Mouse (Mus musculus): ENCODE data around the gene Bms1.

Bms1 gene

GRCm38 (mm10) chr6:118419050-118419920, at the start of gene Bms1:
Bms1 (minus strand) TSS chr6:118419474.
- in situ Hi-C loops (cut with MboI, MseI): no loop called here

GRCm38 (mm10) chr6:118462069-118462705, 42.9 kb upstream of the Bms1 start:
- in situ Hi-C loops (cut with MboI, MseI): no loop called here

DNA sequence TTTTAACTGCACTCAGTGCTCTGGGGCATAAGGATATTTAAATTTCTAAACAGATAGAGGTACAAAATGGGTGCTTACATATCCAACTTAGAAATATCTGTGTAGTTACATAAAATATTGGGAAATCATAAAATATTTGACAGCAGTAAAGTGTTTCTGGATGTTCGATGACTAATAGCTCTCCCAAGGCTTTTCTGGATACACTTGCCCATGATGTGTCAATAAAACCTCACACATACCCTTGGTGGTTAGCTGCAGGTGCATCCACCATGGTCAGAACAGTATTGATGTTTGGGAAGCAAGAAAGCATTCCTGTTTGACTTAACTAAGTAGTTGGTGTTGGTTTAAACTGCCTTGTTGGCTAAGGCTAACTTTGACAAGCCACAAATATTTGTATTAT, 38.5 kb upstream of the Bms1 start:
- in situ Hi-C loops (cut with MboI, MseI): no loop called here

DNA sequence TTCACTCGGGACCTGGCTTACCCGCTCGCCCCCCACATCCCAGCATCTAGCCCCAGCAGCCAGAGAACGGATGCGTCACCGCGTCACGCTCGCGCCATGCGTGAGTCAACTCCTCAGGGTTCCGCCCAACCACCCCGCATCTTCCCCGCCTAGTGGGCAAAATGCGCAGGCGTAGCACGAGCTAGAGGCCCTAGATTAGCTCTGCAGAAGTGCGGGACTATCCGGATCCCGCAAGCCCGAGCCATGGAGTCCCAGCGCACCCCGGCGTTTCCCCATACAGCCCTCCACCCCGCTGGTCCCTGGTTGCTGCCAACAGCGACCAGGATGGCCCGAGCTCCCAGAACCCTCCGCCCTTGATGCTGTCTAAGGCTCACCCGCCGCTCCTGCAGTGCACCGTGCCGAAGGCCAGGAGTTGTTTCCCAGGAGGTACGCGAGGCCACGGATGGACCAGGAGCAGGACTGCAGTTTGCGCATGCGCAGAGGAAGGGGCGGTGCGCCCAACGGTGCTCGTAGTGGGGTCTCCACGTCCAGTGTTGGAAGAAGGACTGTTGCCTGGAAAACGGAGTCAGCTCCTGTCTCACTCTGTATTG, 35.9 kb upstream of the Bms1 start, which contains the start of gene Zfp248:
TSS of gene Zfp248 (minus strand) at position 487 of the 590 bp plus-strand sequence.
- in situ Hi-C loops (cut with MboI, MseI): no loop called here

DNA sequence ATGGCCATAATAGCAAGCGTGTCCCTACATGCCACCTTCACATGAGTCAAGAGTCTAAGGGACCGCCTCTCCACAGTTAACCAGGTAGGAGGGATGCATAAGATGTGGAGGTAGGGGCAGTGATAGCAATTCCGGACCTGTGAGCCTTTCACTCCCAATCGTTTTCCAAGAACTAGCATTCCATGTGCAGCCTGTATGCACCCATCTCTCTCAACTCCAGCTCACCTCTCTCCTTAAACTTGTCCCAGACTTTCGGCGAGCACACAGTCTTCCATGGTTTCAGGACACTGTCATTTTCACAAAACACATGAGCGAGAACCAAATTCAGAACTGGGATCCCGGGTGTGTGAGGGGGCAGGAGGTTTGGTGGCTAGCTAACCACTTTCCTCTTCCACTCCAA, 35.2 kb upstream of the Bms1 start:
- in situ Hi-C loops (cut with MboI, MseI): no loop called here

GRCm38 (mm10) chr6:118431502-118431901, 12.2 kb upstream of the Bms1 start:
- in situ Hi-C loops (cut with MboI, MseI): no loop called here

DNA sequence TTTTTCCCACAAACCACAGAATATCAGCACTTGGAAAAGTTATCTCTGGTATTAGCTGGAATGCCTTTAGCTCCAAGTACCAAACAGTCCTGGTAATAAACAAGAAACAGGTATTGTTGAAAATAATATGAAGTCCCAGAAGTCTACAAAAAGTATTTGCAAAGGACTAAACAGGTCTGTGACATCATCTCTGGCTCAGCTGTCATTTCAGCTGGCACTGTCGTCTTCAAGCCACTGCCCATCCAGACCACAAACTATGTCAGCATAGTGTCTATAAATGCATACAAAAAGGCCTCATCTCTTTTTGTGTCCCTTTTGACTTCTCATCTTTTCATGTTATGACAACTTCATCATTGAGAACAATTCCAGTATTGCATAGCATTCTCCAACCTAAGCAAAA, 7.4 kb upstream of the Bms1 start:
- in situ Hi-C loops (cut with MboI, MseI): no loop called here

DNA sequence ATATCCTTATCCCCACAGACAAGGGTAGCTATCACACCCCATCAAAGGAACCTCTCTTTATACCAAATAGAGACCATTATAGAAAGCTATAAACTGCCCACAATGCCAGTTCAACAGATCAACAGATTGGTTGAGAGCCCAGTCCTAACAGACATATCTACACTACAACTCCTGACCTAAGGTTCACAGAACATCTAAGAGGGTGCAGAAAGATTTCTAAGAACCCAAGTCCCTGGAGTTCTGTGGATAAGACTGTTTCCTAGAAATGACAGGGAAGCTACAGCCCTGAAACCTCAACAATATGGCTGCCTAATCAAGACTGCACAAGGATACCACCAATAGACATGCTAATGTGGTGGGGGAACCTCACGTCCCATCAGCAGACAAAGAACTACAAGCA, 8.8 kb downstream of the Bms1 start:
- in situ Hi-C loops (cut with MboI, MseI): no loop called here

DNA sequence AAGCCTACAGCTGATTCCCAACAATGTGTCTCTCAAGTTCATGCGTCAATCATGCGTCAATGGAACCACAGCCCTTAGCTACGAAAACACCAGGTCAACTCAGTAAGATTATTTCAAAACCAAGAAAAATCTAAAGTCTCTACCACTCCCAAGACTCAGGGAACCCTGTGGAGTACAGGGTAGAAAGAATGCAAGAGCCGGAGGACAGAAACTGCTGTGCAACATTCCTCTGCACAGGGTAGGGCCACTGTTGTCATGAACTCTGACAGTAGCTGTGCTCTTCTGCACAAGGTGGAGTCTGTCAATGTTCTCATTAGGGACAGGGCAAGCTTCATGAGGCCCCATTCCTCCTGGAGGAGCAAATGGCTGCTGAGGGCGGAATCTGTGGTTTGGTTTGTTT, 10.8 kb downstream of the Bms1 start:
- in situ Hi-C loops (cut with MboI, MseI): no loop called here

DNA sequence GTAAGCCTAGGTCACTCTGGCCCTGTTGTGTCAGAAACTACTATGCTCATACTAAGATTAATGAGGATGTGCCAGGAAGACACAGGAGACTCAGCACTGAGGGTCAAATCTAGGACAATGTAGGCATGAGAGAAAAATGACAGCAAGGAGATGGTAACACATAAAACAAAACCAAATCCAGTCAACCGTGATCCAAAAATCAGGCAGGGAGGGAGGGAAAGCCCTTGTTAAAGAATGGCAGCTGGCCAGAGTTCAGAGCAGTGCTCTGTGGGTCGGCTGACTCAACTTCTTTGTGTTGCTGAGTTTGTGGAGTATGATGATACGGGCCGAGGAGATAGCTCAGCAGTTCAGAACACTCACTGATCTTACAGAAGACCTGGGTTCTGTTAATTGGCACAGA, 12.9 kb downstream of the Bms1 start:
- in situ Hi-C loops (cut with MboI, MseI): no loop called here

- in situ Hi-C loops (cut with MboI, MseI): no loop called here
Measured at GRCm38 (mm10) chr6:118390746-118391145, 28.5 kb downstream of the Bms1 start.

- in situ Hi-C loops (cut with MboI, MseI): no loop called here
Measured at GRCm38 (mm10) chr6:118385962-118386361, 33.3 kb downstream of the Bms1 start.

DNA sequence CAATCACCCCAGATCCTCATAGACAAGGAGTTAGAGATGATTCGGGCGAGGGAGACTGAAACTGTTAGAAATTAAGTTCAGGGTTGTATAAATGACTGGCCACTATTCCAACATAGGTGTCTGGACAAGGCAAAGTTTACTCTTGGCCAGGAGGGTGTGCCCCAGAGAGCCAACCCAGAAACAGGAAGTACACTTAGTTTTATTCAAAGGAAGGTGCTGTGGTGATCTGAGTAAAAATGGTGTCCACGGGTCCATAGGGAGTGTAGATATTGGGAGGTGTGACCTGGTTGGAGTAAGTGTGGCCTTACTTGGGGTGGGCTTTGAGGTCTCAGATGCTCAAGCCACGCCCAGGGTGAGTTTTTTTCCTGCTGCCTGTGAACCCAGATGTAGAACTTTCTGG, 38.0 kb downstream of the Bms1 start:
- in situ Hi-C loops (cut with MboI, MseI): loop anchor here (5.0 kb wide), 1 partner anchor 204 kb away; no protein-coding TSS in a partner anchor

DNA sequence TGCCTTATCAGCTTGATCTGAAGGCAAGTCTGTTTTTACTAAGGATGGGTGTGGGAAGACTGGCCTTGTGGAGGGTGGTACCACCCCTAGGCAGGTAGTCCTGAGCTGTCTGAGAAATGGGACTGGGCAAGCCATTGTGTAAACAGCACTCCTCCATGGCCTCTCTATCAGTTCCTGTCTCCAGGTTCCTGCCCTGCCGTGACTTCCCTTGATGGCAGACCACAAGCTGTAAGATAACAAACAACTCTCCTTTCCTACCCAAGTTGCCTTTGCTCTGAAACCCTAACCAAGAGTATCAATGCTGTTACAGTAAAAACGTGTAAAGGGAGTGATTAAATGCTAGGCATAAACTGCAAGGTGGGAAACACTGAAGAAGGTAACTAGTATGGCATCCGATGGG, 38.6 kb downstream of the Bms1 start:
- in situ Hi-C loops (cut with MboI, MseI): loop anchor here (5.0 kb wide), 1 partner anchor 203 kb away; no protein-coding TSS in a partner anchor

GRCm38 (mm10) chr6:118379451-118380167, 39.7 kb downstream of the Bms1 start:
- in situ Hi-C loops (cut with MboI, MseI): loop anchor here (5.0 kb wide), 1 partner anchor 202 kb away; no protein-coding TSS in a partner anchor

- in situ Hi-C loops (cut with MboI, MseI): no loop called here
Measured at GRCm38 (mm10) chr6:118377611-118378010, 41.7 kb downstream of the Bms1 start.

DNA sequence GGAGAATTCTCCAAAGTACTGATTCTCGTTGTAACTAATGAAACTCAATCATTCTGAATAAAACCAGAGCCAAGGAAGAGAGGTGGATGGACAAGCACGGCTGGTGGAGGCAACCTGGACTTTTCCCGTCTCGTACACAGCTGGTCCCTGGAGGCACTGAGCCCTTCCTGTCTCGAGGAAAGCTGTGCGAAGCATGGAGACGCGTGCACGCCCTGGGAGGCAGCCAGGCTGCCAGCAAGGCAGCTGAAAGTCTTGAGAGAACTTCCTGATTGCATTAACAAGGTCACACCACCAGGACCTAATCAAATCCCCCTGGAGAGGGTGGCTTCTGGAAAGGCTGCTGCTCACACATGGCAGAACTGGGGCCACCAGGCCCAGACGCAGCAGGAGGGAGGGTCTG, 43.3 kb downstream of the Bms1 start:
- in situ Hi-C loops (cut with MboI, MseI): no loop called here

- in situ Hi-C loops (cut with MboI, MseI): no loop called here
Measured at GRCm38 (mm10) chr6:118375457-118375856, 43.8 kb downstream of the Bms1 start.

DNA sequence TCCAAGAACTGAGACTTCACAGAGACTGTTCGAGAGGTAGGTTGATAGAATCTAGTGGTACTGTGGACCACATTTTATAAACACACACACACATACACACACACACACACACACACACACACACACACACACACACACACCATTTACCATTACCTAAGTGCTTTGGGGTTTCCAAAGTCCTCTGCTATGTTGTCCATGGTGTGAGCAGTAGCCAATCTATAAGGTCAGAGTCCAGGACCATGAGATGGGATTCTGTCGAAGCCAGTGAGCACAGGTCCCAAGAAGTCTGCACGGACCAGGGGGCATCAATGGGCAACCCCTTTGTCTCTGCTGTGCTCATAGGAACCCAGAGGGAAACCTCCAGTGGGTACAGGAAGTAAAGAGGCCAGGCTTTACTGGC, 44.2 kb downstream of the Bms1 start:
- in situ Hi-C loops (cut with MboI, MseI): no loop called here

DNA sequence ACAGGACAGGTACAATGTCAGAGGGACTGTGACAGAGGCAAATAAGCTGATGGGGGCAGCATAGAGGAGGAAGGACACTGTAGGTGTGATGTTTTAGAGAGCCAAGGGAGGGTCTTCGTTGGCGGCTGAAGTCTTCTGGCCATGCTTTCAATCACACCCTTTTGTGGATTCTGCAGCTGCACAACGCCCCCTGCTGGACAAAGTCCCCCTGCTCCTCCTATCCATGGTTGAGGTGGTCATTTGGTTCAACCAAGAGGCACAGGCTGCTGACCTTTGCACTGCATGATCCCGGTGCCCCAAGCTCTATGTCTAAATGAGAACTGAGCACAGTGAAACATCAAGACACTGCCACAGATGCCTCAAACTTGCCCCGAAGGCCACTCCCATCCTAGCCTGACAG, 46.0 kb downstream of the Bms1 start:
- in situ Hi-C loops (cut with MboI, MseI): no loop called here

DNA sequence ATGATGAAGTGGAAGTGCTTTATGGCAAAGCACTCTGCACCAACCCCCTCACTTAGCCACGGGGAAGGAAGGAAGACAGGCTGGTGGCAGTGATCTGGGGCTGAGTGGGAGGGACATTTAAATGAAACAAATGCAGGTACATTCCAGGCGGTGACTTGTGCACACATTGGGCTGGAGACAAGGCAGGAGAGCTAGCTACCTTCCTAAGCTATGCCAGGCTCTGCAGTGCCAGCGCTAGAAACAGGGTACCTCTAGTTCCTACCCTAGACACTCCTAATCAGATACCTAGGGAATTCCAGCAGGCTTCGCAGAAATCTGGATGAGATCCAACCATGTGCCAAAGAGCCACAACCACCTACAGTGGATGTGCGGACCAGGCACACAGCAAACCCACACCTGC, 46.5 kb downstream of the Bms1 start:
- in situ Hi-C loops (cut with MboI, MseI): no loop called here

- in situ Hi-C loops (cut with MboI, MseI): no loop called here
Measured at GRCm38 (mm10) chr6:118367502-118367901, 51.8 kb downstream of the Bms1 start.
